Mouse (Mus musculus) ES-E14 (cell line): ENCODE results near the gene Asic4. TPM values are rescaled to one million over a fixed set of nuclear protein-coding genes. Genes with fewer than 3 reads are reported as not detected.

Experiments
- DNase-seq: peaks from one replicate; pipeline ENCODE4 v3.0.0-alpha.2; 2013; ENCODE audit warnings: low read depth, low spot score
- H3K27ac ChIP-seq: 2 replicates; pipeline ENCODE4 v1.5.1; 2012; ENCODE audit warnings: low read depth, mild to moderate bottlenecking, low read length, moderate library complexity, mixed read lengths; ENCODE audit not compliant: poor library complexity, insufficient read depth, severe bottlenecking
- H3K36me3 ChIP-seq: 2 replicates; pipeline ENCODE4 v1.6.1; 2012; ENCODE audit warnings: mild to moderate bottlenecking, low read length, moderate library complexity, mixed read lengths; ENCODE audit not compliant: control insufficient read depth, poor library complexity, insufficient read depth, severe bottlenecking
- H3K4me1 ChIP-seq, 2 experiments: fragments of 150-350 bp in 1 of 2; sonication (generic) in 1 of 2; 2 replicates each; pipeline ENCODE4 v1.6.1; 2012; ENCODE audit warnings: low read length in 2 of 2, mild to moderate bottlenecking in 1 of 2, mixed read lengths in 1 of 2; ENCODE audit not compliant: control insufficient read depth in 2 of 2, insufficient read depth in 2 of 2, poor library complexity in 1 of 2
- H3K4me3 ChIP-seq, 2 experiments: fragments of 150-350 bp in 1 of 2; sonication (generic) in 1 of 2; 2 replicates each; pipeline ENCODE4 v1.5.1; 2012; ENCODE audit warnings: low read length in 2 of 2, low read depth in 1 of 2, mild to moderate bottlenecking in 1 of 2, mixed read lengths in 1 of 2; ENCODE audit not compliant: insufficient read depth in 1 of 2, poor library complexity in 1 of 2, severe bottlenecking in 1 of 2
- H3K9ac ChIP-seq: 2 replicates; pipeline ENCODE4 v1.6.1; 2012; ENCODE audit warnings: low read depth, mild to moderate bottlenecking, low read length, mixed read lengths; ENCODE audit not compliant: poor library complexity, insufficient read depth, severe bottlenecking
- H3K9me3 ChIP-seq: fragments of 150-350 bp; sonication (generic); 2 replicates; pipeline ENCODE4 v1.6.1; 2012; ENCODE audit warnings: low read depth, mild to moderate bottlenecking, low read length; ENCODE audit not compliant: control insufficient read depth, insufficient read depth
- CHD2 ChIP-seq: IDR thresholded peaks from 2 replicates; pipeline ENCODE4 v1.6.1; 2014; ENCODE audit warnings: mild to moderate bottlenecking, low read depth, low read length, inconsistent platforms
- HCFC1 ChIP-seq: IDR thresholded peaks from 2 replicates; pipeline ENCODE4 v1.6.1; 2012; ENCODE audit warnings: low read length, inconsistent platforms, borderline replicate concordance; ENCODE audit not compliant: insufficient read depth
- MAFK ChIP-seq: IDR thresholded peaks from 2 replicates; pipeline ENCODE4 v1.6.1; 2014; ENCODE audit warnings: mild to moderate bottlenecking, low read depth, low read length, inconsistent platforms; ENCODE audit not compliant: insufficient read depth
- ZC3H11A ChIP-seq: IDR thresholded peaks from 2 replicates; pipeline ENCODE4 v1.6.1; 2012; ENCODE audit warnings: low read depth, mild to moderate bottlenecking, inconsistent platforms, low read length, borderline replicate concordance
- ZNF384 ChIP-seq: IDR thresholded peaks from 2 replicates; pipeline ENCODE4 v1.6.1; 2012; ENCODE audit warnings: low read depth, low read length, inconsistent platforms
- in situ Hi-C, 2 experiments: fragments of 600-800 bp; cut with MboI; formaldehyde crosslinking; loops; one replicate each; pipeline ENCODE4 v1.15.1; 2025; ENCODE audit warnings: low sequenced_read_pairs in 2 of 2, inconsistent platforms in 1 of 2; ENCODE audit not compliant: unreplicated experiment in 2 of 2
- total RNA-seq: library from RNA; depleted of rRNA; stranded (reverse); fragments of 300-350 nt; gene quantifications from 2 replicates; pipeline ENCODE4 v1.2.3, GENCODE M21; 2012

The Asic4 gene
- total RNA-seq, 1 experiment, result not detected

- no peak for TF ChIP-seq HCFC1
- TF ChIP-seq ZNF384, result 0 out of 2 replicates have a peak, but pooled peaks have one; percentile 39
- H3K9ac ChIP-seq, result no peak overlapping the region; the same call in 1 of the 2 replicates
- H3K27ac ChIP-seq, result peak overlapping the region; percentile 48
- in situ Hi-C loops, result no loop called here
- no peak for DNase-seq
- H3K9me3 ChIP-seq, result no peaks in the 10 kb centered on the region
- peaks cover 17 to 42% of the 10 kb centered on the region in 2 experiments for H3K4me1 ChIP-seq
- no peaks in the 10 kb centered on the region for H3K36me3 ChIP-seq
- no peak overlapping the region for H3K4me3 ChIP-seq
Measured at GRCm38 (mm10) chr1:75511437-75512210, 61.4 kb downstream of the Asic4 start.

GRCm38 (mm10) chr1:75512550-75512949, 62.3 kb downstream of the Asic4 start:
- Histone ChIP-seq H3K27ac (peak overlapping the region; percentile 34; the same call in 1 of the 2 replicates), H3K4me1 (peaks cover 15 to 42% of the 10 kb centered on the region in 2 experiments), H3K9ac (no peak overlapping the region), H3K36me3 (no peaks in the 10 kb centered on the region), H3K4me3 (no peak overlapping the region), H3K9me3 (no peaks in the 10 kb centered on the region)
- TF ChIP-seq HCFC1 (no peak), MAFK (no peak), ZC3H11A (no peak), CHD2 (no peak), ZNF384 (no peak)
- no peak for DNase-seq
- in situ Hi-C loops, result no loop called here

- Histone ChIP-seq H3K9ac (no peak overlapping the region), H3K4me3 (peak overlapping the region in 1 of 2 experiments; percentile 6; a peak in 1 of 4 replicates), H3K4me1 (peaks cover 10 to 18% of the 10 kb centered on the region in 2 experiments), H3K36me3 (no peaks in the 10 kb centered on the region), H3K9me3 (no peaks in the 10 kb centered on the region), H3K27ac (no peak overlapping the region)
- TF ChIP-seq ZNF384 (no peak), HCFC1 (no peak), ZC3H11A (no peak), MAFK (no peak)
- in situ Hi-C loops, result no loop called here
- no peak for DNase-seq
Measured at GRCm38 (mm10) chr1:75516703-75517380, 66.6 kb downstream of the Asic4 start.

GRCm38 (mm10) chr1:75517984-75518383, 67.7 kb downstream of the Asic4 start:
- H3K27ac ChIP-seq, result peak overlapping the region; percentile 72
- no peak for TF ChIP-seq CHD2
- TF ChIP-seq ZC3H11A, result no peak
- TF ChIP-seq ZNF384, result no peak
- TF ChIP-seq HCFC1, result no peak
- no peak for TF ChIP-seq MAFK
- H3K9ac ChIP-seq, result peak overlapping the region; percentile 32; the same call in 1 of the 2 replicates
- H3K4me3 ChIP-seq, result no peak overlapping the region
- in situ Hi-C loops, result no loop called here
- no peak for DNase-seq
- no peaks in the 10 kb centered on the region for H3K9me3 ChIP-seq
- no peaks in the 10 kb centered on the region for H3K36me3 ChIP-seq
- H3K4me1 ChIP-seq, result peaks cover 4 to 11% of the 10 kb centered on the region in 2 experiments
